Mouse (Mus musculus) intestine, embryonic 14.5 days (tissue): ENCODE measurements around the gene Tnnc2. TPM values are rescaled to one million over a fixed set of nuclear protein-coding genes. Genes with fewer than 3 reads are reported as not detected.

Experiments used
- ATAC-seq: fragments of 200-750 bp; cut with Nextera tagmentation; replicated peaks from 2 replicates; pipeline ENCODE4 v1.8.0; 2017; ENCODE audit warnings: low read depth, moderate number of reproducible peaks, moderate TSS enrichment, moderate library complexity; ENCODE audit not compliant: low FRiP score, low TSS enrichment
- DNase-seq: peaks from one replicate; pipeline ENCODE4 v3.0.0-alpha.2; 2018; ENCODE audit warnings: low spot score
- H3K27ac ChIP-seq: fragments of 300-500 bp; sonication (generic); 2 replicates; pipeline ENCODE4 v1.5.1; 2014; ENCODE audit warnings: low read depth, mild to moderate bottlenecking, control low read depth
- H3K27me3 ChIP-seq: fragments of 300-500 bp; sonication (generic); replicated peaks from 2 replicates; pipeline ENCODE4 v1.6.1; 2014; ENCODE audit warnings: low read length, control low read depth; ENCODE audit not compliant: control insufficient read depth, insufficient read depth
- H3K36me3 ChIP-seq: fragments of 300-500 bp; sonication (generic); 2 replicates; pipeline ENCODE4 v1.6.1; 2014; ENCODE audit warnings: low read length, control low read depth; ENCODE audit not compliant: control insufficient read depth, insufficient read depth
- H3K4me1 ChIP-seq: fragments of 300-500 bp; sonication (generic); replicated peaks from 2 replicates; pipeline ENCODE4 v1.6.1; 2014; ENCODE audit warnings: low read length, control low read depth, mixed read lengths; ENCODE audit not compliant: control insufficient read depth, insufficient read depth
- H3K4me2 ChIP-seq: fragments of 300-500 bp; sonication (generic); 2 replicates; pipeline ENCODE4 v1.6.1; 2014; ENCODE audit warnings: low read length
- H3K4me3 ChIP-seq: fragments of 300-500 bp; sonication (generic); 2 replicates; pipeline ENCODE4 v1.5.1; 2014; ENCODE audit warnings: low read depth, low read length, control low read depth, mixed read lengths
- H3K9ac ChIP-seq: fragments of 300-500 bp; sonication (generic); 2 replicates; pipeline ENCODE4 v1.6.1; 2014; ENCODE audit warnings: mild to moderate bottlenecking, low read length
- H3K9me3 ChIP-seq: fragments of 300-500 bp; sonication (generic); 2 replicates; pipeline ENCODE4 v1.6.1; 2016; ENCODE audit warnings: low read length, control low read depth; ENCODE audit not compliant: control insufficient read depth
- WGBS: fragments of 180-500 bp; shearing (Covaris S2); extraction: QIAGEN DNeasy Blood & Tissue Kit; methylation state at CpG from one replicate; pipeline ENCODE4 v1.1.7; 2014; 5-methylcytosine and 5-hydroxymethylcytosine counted together
- polyA plus RNA-seq: library from polyadenylated mRNA; unstranded; fragments of >200 nt; fragmentation: Nextera tagmentation; extraction: Ambion mirVana; gene quantifications from 2 replicates; pipeline ENCODE4 v1.2.1, GENCODE M21; 2014

The Tnnc2 gene
- polyA plus RNA-seq, 1 experiment from 2014 or later, result 0.69 TPM

DNA sequence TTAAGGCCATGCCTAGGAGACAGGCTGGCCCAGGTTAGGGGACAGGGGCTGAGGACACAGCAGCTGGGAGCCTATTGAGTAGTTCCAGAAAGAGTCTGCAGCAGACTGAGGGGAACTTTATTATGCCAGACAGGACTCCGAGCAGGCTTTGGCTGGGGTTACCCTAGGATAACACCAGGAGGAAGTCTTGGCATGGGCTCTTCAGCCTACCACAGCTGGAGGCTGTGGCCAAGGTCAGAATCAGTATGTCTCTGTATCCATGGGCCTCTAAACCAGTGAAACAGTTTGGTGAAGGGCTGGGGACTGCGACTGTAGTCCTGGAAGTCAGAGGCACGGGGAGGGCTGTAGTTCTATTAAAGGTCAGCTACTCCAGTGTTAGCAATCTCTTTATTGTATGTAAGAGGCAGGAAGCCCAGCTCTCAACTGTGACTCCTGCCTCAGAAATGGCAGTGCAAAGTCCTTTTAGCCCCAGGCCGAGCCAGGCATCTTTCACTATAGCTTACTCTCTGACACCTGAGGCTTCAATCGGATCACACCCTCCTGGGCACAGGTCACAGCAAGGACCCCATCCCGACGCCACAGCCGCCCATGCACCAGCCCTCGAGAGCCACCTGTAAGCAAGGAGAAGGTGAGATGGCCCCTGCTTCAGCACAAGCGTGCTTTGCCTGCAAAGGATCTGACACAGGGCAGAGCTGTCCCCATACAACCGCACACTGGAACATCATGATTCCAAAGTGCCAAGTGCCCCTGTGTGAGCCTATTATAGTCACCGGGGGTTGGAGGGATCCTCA lies 12.8 kb upstream of the Tnnc2 start:
- H3K4me1 ChIP-seq, result no peaks in the 10 kb centered on the region
- H3K27me3 ChIP-seq, result no peaks in the 10 kb centered on the region
- H3K9ac ChIP-seq, result no peak overlapping the region
- ATAC-seq (no peak), DNase-seq (no peak)
- H3K36me3 ChIP-seq, result peaks cover 73% of the 10 kb centered on the region
- no peaks in the 10 kb centered on the region for H3K9me3 ChIP-seq
- WGBS, result 90% methylated on average over 12 of the region's 12 CpGs
- H3K4me3 ChIP-seq, result no peak overlapping the region
- no peak overlapping the region for H3K27ac ChIP-seq
- no peak overlapping the region for H3K4me2 ChIP-seq

DNA sequence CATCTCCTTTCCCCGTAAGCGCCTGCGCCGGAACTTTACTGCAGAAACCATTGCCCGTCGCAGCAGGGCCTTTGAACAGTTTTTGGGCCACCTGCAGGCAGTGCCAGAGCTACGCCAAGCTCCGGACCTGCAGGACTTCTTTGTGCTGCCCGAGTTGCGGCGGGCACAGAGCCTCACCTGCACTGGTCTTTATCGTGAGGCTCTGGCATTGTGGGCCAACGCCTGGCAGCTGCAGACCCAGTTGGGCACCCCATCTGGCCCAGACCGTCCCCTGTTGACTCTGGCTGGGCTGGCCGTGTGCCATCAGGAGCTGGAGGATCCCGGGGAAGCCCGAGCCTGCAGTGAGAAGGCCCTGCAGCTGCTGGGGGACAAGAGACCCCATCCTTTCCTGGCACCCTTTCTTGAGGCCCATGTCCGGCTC lies 12.1 kb upstream of the Tnnc2 start:
- H3K9me3 ChIP-seq, result no peaks in the 10 kb centered on the region
- H3K27me3 ChIP-seq, result no peaks in the 10 kb centered on the region
- no peak overlapping the region for H3K9ac ChIP-seq
- H3K27ac ChIP-seq, result no peak overlapping the region
- no peak overlapping the region for H3K4me2 ChIP-seq
- DNase-seq (no peak), ATAC-seq (no peak)
- H3K4me3 ChIP-seq, result no peak overlapping the region
- H3K4me1 ChIP-seq, result peaks cover 4% of the 10 kb centered on the region
- WGBS, result 91% methylated on average over 18 of the region's 18 CpGs
- peaks cover 71% of the 10 kb centered on the region for H3K36me3 ChIP-seq

DNA sequence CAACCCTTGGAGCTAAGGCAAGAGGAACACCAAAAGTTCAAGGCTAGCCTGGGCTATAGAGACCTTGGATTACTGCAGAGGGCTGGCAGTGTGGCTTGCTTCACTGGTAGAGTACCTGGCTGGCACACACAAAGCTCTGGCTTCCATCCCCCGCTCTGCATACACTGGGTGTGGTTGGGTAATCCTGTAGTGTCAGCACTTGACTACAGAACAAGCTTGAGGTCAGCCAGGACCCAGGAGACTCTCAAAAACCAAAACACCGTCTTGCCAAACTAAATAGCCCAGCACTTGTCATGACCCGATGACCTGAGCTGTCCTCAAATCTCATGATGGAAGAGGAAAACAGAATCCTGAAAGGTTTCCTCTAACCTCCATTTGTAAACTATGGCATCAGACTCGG lies 10.7 kb upstream of the Tnnc2 start:
- no peak overlapping the region for H3K4me2 ChIP-seq
- DNase-seq (no peak), ATAC-seq (no peak)
- WGBS, result 71% methylated on average over 4 of the region's 4 CpGs
- H3K27ac ChIP-seq, result no peak overlapping the region
- no peak overlapping the region for H3K4me3 ChIP-seq
- peaks cover 57% of the 10 kb centered on the region for H3K36me3 ChIP-seq
- no peak overlapping the region for H3K9ac ChIP-seq
- no peaks in the 10 kb centered on the region for H3K9me3 ChIP-seq
- H3K27me3 ChIP-seq, result no peaks in the 10 kb centered on the region
- peaks cover 8% of the 10 kb centered on the region for H3K4me1 ChIP-seq

DNA sequence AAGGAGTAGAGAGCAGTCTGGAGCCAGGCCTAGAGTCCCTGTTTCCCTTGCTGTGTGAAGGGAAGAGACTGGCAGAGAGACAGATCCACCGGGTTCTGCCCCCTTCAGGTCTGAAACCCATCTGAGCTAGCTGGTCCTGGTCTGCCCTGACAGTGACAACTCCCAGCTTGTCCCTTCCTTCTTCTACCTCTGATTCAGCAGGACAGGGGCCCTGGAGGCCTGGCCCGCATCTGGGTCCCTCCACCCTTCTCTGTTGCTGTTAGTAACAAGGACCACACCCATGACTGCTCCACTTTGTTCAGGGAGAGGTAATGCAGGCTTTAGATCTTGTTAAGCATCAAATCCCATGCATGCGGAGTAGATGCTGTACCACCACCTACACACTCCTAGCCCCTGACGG lies 8.6 kb upstream of the Tnnc2 start:
- 51% methylated on average over 4 of the region's 4 CpGs for WGBS
- H3K27ac ChIP-seq, result no peak overlapping the region
- peaks cover 13% of the 10 kb centered on the region for H3K4me1 ChIP-seq
- ATAC-seq (no peak), DNase-seq (no peak)
- H3K27me3 ChIP-seq, result no peaks in the 10 kb centered on the region
- H3K4me2 ChIP-seq, result no peak overlapping the region
- H3K9ac ChIP-seq, result no peak overlapping the region
- H3K9me3 ChIP-seq, result no peaks in the 10 kb centered on the region
- no peak overlapping the region for H3K4me3 ChIP-seq
- peaks cover 41% of the 10 kb centered on the region for H3K36me3 ChIP-seq

DNA sequence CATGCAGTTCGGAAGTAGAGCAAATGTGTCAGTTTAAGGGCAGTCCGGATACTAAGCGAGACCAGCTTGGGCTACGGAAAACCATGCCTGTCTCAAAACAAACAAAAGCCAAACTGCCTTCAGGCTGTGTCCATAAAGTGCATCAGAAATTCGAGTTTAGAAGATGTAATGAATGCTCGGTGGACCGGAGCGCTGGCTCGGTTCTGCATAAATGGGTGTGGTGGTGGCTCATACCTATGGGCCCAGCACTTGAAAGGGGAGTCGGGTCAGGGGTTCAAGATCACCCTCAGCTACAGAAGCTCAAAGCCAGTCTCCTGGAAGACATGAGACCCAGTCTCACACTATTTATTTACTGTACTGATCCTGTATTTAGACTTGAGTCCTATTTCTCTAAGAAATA lies 8.0 kb upstream of the Tnnc2 start:
- peaks cover 13% of the 10 kb centered on the region for H3K4me1 ChIP-seq
- no peak overlapping the region for H3K4me2 ChIP-seq
- no peak overlapping the region for H3K9ac ChIP-seq
- H3K27me3 ChIP-seq, result no peaks in the 10 kb centered on the region
- ATAC-seq (no peak), DNase-seq (no peak)
- H3K9me3 ChIP-seq, result no peaks in the 10 kb centered on the region
- H3K36me3 ChIP-seq, result peaks cover 35% of the 10 kb centered on the region
- H3K4me3 ChIP-seq, result no peak overlapping the region
- WGBS, result 85% methylated on average over 10 of the region's 10 CpGs
- H3K27ac ChIP-seq, result no peak overlapping the region

DNA sequence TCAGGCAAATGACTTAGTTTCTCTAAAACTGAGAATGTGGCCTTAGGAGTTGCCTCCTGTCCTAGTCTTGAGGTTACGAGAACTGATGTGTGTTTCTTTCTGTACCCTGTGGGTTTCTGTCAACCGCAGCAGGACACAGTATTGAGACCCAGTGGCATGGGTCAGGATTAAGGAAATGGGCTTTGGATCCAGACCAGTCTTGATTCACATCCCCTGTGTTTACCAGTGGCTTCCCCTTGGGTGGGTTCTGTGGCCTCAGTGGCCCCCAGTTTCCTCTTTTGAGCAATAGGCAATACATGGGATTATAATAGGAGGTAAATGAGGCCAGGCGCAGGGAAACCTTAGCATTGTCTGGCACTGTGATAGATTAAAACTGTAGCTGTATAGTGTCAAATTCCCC lies 7.3 kb upstream of the Tnnc2 start:
- no peaks in the 10 kb centered on the region for H3K27me3 ChIP-seq
- H3K4me2 ChIP-seq, result peak overlapping the region; percentile 81
- DNase-seq (no peak), ATAC-seq (no peak)
- H3K36me3 ChIP-seq, result peaks cover 28% of the 10 kb centered on the region
- peak overlapping the region; percentile 70 for H3K4me3 ChIP-seq
- H3K27ac ChIP-seq, result no peak overlapping the region
- 83% methylated on average over 3 of the region's 3 CpGs for whole genome bisulfite sequencing
- H3K4me1 ChIP-seq, result peaks cover 13% of the 10 kb centered on the region
- no peaks in the 10 kb centered on the region for H3K9me3 ChIP-seq
- H3K9ac ChIP-seq, result no peak overlapping the region; the same call in 1 of the 2 replicates

DNA sequence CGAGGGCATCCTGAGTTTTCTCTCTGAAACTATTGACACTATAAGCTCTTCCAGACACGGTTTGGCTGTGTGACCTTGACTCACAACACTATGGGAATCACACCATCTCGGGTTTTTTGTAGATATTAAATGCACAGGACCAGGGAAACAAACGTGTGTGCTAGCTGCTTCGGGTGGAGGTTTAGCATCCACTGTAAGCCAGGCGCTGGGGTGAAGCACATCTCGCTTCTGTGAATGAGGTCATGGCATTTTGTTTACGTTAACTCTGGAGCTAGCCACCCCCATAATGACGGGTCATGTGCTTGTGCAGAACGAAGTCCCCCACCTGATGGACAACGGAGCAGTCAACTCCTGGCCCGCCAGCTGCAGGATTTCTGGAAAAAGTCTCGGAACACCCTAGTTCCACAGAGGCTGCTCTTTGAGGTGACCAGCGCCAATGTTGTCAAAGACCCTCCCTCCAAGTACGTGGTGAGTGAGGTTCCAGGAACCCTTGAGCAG lies 6.7 kb upstream of the Tnnc2 start:
- Histone ChIP-seq H3K27ac (peak overlapping the region; percentile 87), H3K4me3 (peak overlapping the region; percentile 70), H3K36me3 (peaks cover 22% of the 10 kb centered on the region), H3K27me3 (no peaks in the 10 kb centered on the region), H3K4me1 (peaks cover 13% of the 10 kb centered on the region), H3K4me2 (peak overlapping the region; percentile 81), H3K9me3 (no peaks in the 10 kb centered on the region), H3K9ac (peak overlapping the region; percentile 69)
- no peak for DNase-seq
- WGBS, result 5% methylated on average over 15 of the region's 15 CpGs
- peak; percentile 9 for ATAC-seq

DNA sequence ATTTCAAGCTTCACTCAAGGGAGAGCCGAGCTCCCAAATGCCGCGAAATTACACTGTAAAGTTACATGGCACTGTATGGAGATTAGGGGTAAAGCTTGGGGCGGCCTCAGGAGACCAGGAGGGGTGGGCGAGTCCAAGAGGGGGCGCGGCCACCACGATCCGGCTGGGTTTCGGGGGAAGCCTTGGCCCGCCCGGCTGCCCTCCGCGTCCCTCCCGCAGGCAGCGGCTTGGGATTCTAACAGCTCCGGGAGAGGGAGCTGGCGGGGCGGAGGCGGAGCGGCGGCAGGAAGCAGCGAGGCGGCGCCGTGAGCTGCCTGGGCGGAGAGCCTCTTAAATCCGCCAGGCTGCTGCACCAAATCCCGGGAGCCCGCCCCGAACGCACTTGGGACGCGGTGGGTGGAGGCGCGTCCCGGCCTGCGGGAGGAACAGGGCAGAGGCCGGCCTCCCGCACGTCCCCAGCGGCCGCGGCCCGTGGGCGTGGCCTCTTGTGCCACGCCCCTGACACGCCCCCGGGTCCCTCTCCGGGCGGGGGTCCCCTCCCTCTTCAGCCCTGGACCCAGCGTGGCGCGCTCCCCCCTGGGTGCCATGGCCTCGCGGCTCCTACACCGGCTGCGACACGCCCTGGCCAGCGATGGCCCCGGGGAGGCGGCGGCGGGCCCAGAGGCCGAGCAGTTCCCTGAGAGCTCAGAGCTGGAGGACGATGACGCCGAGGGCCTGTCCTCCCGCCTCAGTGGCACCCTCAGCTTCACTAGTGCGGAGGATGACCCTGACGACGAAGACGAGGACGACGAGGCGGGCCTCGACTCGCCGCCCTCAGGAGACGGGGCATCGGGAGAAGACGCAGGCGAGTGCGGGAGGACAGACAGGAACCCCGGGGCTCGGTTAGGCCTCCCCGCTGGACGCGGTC lies 6.0 kb upstream of the Tnnc2 start, which contains the start of gene Snx21:
TSS of gene Snx21 (plus strand) at position 343 of the 907 bp plus-strand sequence.
- peak; percentile 91 for ATAC-seq
- H3K4me2 ChIP-seq, result peak within 1 kb of the TSS; percentile 81
- peak within 1 kb of the TSS; percentile 87 for H3K27ac ChIP-seq
- H3K27me3 ChIP-seq, result no peaks in the 10 kb centered on the region
- H3K4me1 ChIP-seq, result peaks cover 13% of the 10 kb centered on the region
- under 1% methylated on average over 81 of the region's 89 CpGs for WGBS
- H3K9ac ChIP-seq, result peak within 1 kb of the TSS; percentile 69
- peak within 1 kb of the TSS; percentile 70 for H3K4me3 ChIP-seq
- no peaks in the 10 kb centered on the region for H3K9me3 ChIP-seq
- peak; percentile 94 for DNase-seq
- peaks cover 15% of the 10 kb centered on the region for H3K36me3 ChIP-seq
